Mouse (Mus musculus): Measurements from ENCODE around the gene Klrc1. TPM values are rescaled to one million over a fixed set of nuclear protein-coding genes. Genes with fewer than 3 reads are reported as not detected.
"Not testable (repeated sequence)": the region's sequence is repeated elsewhere in the genome, so short reads cannot be mapped to it uniquely, and the experiment has no call there.

Klrc1 gene
- not detected in 2 replicates for total RNA-seq (2014; rRNA removed; ENCODE audit: low replicate concordance)
- polyA plus RNA-seq (2015; fragmentation: Nextera tagmentation; extraction: Ambion mirVana) = not detected in 2 replicates

DNA sequence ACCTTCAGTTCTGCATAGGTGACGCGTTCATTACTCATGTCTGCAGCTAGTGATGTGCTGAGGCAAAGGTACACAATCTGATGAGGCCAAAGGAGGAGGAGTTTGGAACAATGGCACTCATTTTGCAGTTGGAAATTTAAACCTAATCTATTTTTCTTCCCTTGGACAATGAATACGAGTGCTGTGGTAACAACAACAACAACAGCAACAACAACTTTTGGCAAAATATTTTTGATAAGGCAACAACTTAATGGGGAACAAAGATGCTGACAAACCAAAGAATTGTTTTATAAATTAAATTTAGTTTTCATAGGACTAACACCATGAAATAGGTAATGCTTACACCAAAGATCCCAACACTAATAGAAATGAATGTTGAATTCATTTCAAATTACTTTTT lies at the start of gene Klrc1:
Klrc1 (minus strand) TSS at position 101 of the 400 bp plus-strand sequence.
- Histone ChIP-seq H3K36me3 (replicated peaks; ENCODE audit: control insufficient read depth, insufficient read depth, low read length) (no peaks in the 10 kb centered on the region), H3K27me3 (ENCODE audit: control insufficient read depth, insufficient read depth, low read length) (no peaks in the 10 kb centered on the region), H3K9me3 (replicated peaks; ENCODE audit: control insufficient read depth, low read length) (no peaks in the 10 kb centered on the region), H3K27ac (ENCODE audit: low read depth) (no peak within 1 kb of the TSS), H3K4me1 (ENCODE audit: control insufficient read depth, insufficient read depth) (no peaks in the 10 kb centered on the region), H3K4me3 (ENCODE audit: low read depth, low read length) (no peak within 1 kb of the TSS), H3K4me2 (ENCODE audit: low read depth, low read length) (no peak within 1 kb of the TSS), H3K9ac (replicated peaks; ENCODE audit: low read depth, low read length) (no peak within 1 kb of the TSS)
- ATAC-seq (ENCODE audit: insufficient read depth, low read depth) = no peak
- no peak for DNase-seq (ENCODE audit: low spot score)
- WGBS = 58% methylated on average over 3 of the region's 3 CpGs
- TF ChIP-seq EP300 (IDR thresholded peaks at IDR 0.05; ENCODE audit: low read depth) (no peak), CTCF (IDR thresholded peaks at IDR 0.05; ENCODE audit: low read depth) (no peak)

DNA sequence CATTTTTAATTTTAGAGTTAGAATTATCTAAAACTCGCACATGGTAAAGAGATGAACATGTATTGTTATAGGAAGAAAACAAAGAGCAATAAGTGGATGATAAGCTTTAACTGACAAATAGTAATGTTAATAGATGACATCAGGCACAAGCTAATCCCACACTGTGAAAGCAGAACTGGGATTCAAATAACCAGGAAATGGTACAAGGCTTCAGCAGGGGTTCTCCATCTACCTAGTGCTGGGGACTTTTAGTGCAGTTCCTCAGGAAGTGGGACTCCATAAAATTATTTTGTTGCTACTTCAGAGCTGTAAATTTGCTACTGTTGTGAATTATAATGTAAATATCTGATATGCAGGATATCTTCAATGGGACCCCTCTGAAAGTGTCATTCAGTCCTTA lies 48.5 kb upstream of the Klrc1 start:
- DNase-seq (ENCODE audit: low spot score) (no peak), ATAC-seq (ENCODE audit: insufficient read depth, low read depth) (no peak)
- TF ChIP-seq CTCF (IDR thresholded peaks at IDR 0.05; ENCODE audit: low read depth) (no peak), EP300 (IDR thresholded peaks at IDR 0.05; ENCODE audit: low read depth) (no peak)
- H3K4me2 ChIP-seq (ENCODE audit: low read depth, low read length) = no peak overlapping the region
- no peaks in the 10 kb centered on the region for H3K27me3 ChIP-seq (ENCODE audit: control insufficient read depth, insufficient read depth, low read length)
- H3K9me3 ChIP-seq (replicated peaks; ENCODE audit: control insufficient read depth, low read length) = no peaks in the 10 kb centered on the region
- no peak overlapping the region for H3K4me3 ChIP-seq (ENCODE audit: low read depth, low read length)
- H3K27ac ChIP-seq (ENCODE audit: low read depth) = no peak overlapping the region
- H3K36me3 ChIP-seq (replicated peaks; ENCODE audit: control insufficient read depth, insufficient read depth, low read length) = no peaks in the 10 kb centered on the region
- no peak overlapping the region for H3K9ac ChIP-seq (replicated peaks; ENCODE audit: low read depth, low read length)
- 69% methylated on average over 1 of the region's 1 CpGs for WGBS
- no peaks in the 10 kb centered on the region for H3K4me1 ChIP-seq (ENCODE audit: control insufficient read depth, insufficient read depth)

DNA sequence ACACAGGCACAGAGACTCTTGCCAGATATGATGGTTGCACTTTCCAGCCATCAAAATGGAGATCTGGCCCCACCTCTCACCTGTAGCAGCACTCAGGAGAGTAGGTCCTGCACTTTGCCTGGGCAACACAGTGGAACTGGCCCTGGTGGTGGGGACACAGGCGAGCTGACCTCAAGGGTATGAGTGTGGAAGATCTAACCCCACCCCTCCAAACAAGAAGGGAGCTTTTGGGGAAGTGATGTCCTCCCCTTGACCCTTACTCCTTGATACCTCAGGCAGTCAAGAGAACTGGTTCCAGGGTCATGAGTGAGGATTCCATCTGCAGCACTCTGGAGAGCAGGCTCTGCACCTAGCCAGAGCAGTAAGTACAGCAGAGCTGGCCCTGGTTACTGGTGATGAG lies 42.6 kb upstream of the Klrc1 start:
- Histone ChIP-seq H3K36me3 (replicated peaks; ENCODE audit: control insufficient read depth, insufficient read depth, low read length) (no peaks in the 10 kb centered on the region), H3K4me1 (ENCODE audit: control insufficient read depth, insufficient read depth) (no peaks in the 10 kb centered on the region), H3K27me3 (ENCODE audit: control insufficient read depth, insufficient read depth, low read length) (no peaks in the 10 kb centered on the region), H3K9ac (replicated peaks; ENCODE audit: low read depth, low read length) (no peak overlapping the region), H3K4me3 (ENCODE audit: low read depth, low read length) (no peak overlapping the region), H3K4me2 (ENCODE audit: low read depth, low read length) (no peak overlapping the region), H3K9me3 (replicated peaks; ENCODE audit: control insufficient read depth, low read length) (no peaks in the 10 kb centered on the region), H3K27ac (ENCODE audit: low read depth) (no peak overlapping the region)
- DNase-seq (ENCODE audit: low spot score) (no peak), ATAC-seq (ENCODE audit: insufficient read depth, low read depth) (no peak)
- 41% methylated on average over 1 of the region's 1 CpGs for WGBS
- no peak for TF ChIP-seq EP300 (IDR thresholded peaks at IDR 0.05; ENCODE audit: low read depth)

DNA sequence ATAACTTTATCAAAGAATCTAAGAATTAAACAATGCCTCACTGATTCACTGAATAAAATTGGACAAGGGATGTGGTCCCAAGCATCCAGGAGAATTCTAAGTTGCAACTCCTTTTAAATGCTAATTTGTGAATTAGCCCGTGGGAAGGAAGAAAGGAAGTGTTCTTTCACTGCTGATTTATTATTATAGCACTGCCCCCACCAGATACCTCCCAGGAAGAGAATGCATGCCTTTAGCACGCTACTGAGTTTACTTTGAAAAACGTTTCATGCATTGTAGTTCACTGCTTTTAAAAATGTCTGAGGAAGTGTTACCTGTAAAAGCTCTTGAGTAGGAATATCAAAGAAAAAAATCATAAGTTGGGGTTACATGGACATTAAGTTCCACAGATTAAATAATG lies 41.7 kb upstream of the Klrc1 start:
- no peaks in the 10 kb centered on the region for H3K4me1 ChIP-seq (ENCODE audit: control insufficient read depth, insufficient read depth)
- no peak overlapping the region for H3K9ac ChIP-seq (replicated peaks; ENCODE audit: low read depth, low read length)
- H3K36me3 ChIP-seq (replicated peaks; ENCODE audit: control insufficient read depth, insufficient read depth, low read length) = no peaks in the 10 kb centered on the region
- no peak overlapping the region for H3K4me3 ChIP-seq (ENCODE audit: low read depth, low read length)
- H3K4me2 ChIP-seq (ENCODE audit: low read depth, low read length) = no peak overlapping the region
- no peak for TF ChIP-seq CTCF (IDR thresholded peaks at IDR 0.05; ENCODE audit: low read depth)
- no peak overlapping the region for H3K27ac ChIP-seq (ENCODE audit: low read depth)
- no peaks in the 10 kb centered on the region for H3K27me3 ChIP-seq (ENCODE audit: control insufficient read depth, insufficient read depth, low read length)
- no peaks in the 10 kb centered on the region for H3K9me3 ChIP-seq (replicated peaks; ENCODE audit: control insufficient read depth, low read length)
- WGBS = 26% methylated on average over 3 of the region's 3 CpGs
- DNase-seq (ENCODE audit: low spot score) (no peak), ATAC-seq (ENCODE audit: insufficient read depth, low read depth) (no peak)

DNA sequence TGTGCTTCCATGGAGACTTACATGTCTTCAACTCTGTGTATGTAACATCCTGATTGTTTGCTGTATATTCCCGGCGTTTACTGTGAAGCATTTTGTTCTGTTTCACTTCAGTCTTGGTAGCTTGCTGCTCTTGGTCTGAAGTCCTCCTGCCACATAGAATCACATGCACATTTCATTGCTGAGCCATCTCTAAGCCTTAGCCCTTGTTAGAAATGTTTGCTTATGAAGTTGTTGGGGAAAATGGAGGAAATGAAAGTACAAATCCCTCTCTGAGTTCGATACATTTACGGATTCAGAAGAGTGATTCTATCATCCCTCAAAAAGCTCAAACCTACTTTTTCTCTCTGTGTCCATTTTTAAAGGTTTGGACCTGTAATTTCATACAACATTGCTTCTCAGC lies 38.3 kb upstream of the Klrc1 start, which contains the start of gene Klri1:
Klri1 (minus strand) TSS at position 101 of the 400 bp plus-strand sequence.
- H3K27ac ChIP-seq (ENCODE audit: low read depth) = no peak within 1 kb of the TSS
- H3K36me3 ChIP-seq (replicated peaks; ENCODE audit: control insufficient read depth, insufficient read depth, low read length) = no peaks in the 10 kb centered on the region
- H3K27me3 ChIP-seq (ENCODE audit: control insufficient read depth, insufficient read depth, low read length) = no peaks in the 10 kb centered on the region
- H3K9ac ChIP-seq (replicated peaks; ENCODE audit: low read depth, low read length) = no peak within 1 kb of the TSS
- no peak within 1 kb of the TSS for H3K4me3 ChIP-seq (ENCODE audit: low read depth, low read length)
- no peak for ATAC-seq (ENCODE audit: insufficient read depth, low read depth)
- no peaks in the 10 kb centered on the region for H3K9me3 ChIP-seq (replicated peaks; ENCODE audit: control insufficient read depth, low read length)
- no peak within 1 kb of the TSS for H3K4me2 ChIP-seq (ENCODE audit: low read depth, low read length)
- no peaks in the 10 kb centered on the region for H3K4me1 ChIP-seq (ENCODE audit: control insufficient read depth, insufficient read depth)
- 74% methylated on average over 4 of the region's 4 CpGs for WGBS
- no peak for DNase-seq (ENCODE audit: low spot score)
- TF ChIP-seq CTCF (IDR thresholded peaks at IDR 0.05; ENCODE audit: low read depth) = no peak
- TF ChIP-seq EP300 (IDR thresholded peaks at IDR 0.05; ENCODE audit: low read depth) = no peak

DNA sequence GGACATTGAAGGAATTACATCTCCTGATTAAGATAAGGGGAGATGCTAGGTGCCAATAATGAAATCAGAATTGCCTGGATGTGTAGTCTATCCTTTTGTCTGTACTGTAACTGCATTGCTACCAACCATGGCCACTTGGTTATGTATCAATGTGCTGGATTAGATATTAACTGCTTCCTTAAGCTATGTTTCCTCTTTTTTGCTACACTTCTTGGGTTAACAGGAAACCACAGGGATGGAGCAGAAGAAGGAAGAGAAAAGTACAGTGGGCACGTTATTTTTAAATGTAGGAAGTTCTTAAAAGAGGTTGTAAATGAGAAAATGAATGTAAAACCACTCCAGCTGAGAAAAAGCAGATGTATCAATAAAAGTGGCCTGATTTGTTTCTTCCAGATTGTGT lies 34.8 kb upstream of the Klrc1 start:
- WGBS = 23% methylated on average over 1 of the region's 1 CpGs
- H3K27ac ChIP-seq (ENCODE audit: low read depth) = no peak overlapping the region
- H3K27me3 ChIP-seq (ENCODE audit: control insufficient read depth, insufficient read depth, low read length) = no peaks in the 10 kb centered on the region
- no peaks in the 10 kb centered on the region for H3K4me1 ChIP-seq (ENCODE audit: control insufficient read depth, insufficient read depth)
- H3K4me3 ChIP-seq (ENCODE audit: low read depth, low read length) = no peak overlapping the region
- TF ChIP-seq CTCF (IDR thresholded peaks at IDR 0.05; ENCODE audit: low read depth) (no peak), EP300 (IDR thresholded peaks at IDR 0.05; ENCODE audit: low read depth) (no peak)
- no peak for DNase-seq (ENCODE audit: low spot score)
- no peak overlapping the region for H3K4me2 ChIP-seq (ENCODE audit: low read depth, low read length)
- H3K9ac ChIP-seq (replicated peaks; ENCODE audit: low read depth, low read length) = no peak overlapping the region
- ATAC-seq (ENCODE audit: insufficient read depth, low read depth) = no peak
- H3K36me3 ChIP-seq (replicated peaks; ENCODE audit: control insufficient read depth, insufficient read depth, low read length) = no peaks in the 10 kb centered on the region
- H3K9me3 ChIP-seq (replicated peaks; ENCODE audit: control insufficient read depth, low read length) = no peaks in the 10 kb centered on the region

DNA sequence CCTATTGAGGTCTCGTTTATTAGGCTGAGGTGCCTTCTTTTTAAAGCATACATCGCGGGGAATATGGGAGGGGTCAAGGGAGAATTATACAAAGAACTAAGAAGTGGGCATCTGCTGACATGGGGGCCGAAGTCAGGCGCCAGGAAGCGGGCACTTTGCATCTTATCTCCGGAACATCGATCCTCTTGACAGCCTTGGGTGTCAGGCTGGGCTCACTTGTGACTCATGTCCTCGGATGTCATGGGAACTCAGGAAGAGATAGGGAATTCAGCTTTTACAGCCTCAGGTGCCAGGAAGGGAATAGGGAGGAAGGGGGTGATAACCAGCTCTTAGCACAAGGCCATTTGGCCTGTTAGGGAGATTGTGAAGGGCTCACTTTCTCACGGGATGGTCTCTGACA lies 12.7 kb upstream of the Klrc1 start:
- not testable (repeated sequence) for H3K27ac ChIP-seq (ENCODE audit: low read depth); H3K4me2 ChIP-seq (ENCODE audit: low read depth, low read length); H3K9ac ChIP-seq (replicated peaks; ENCODE audit: low read depth, low read length); H3K9me3 ChIP-seq (replicated peaks; ENCODE audit: control insufficient read depth, low read length); H3K27me3 ChIP-seq (ENCODE audit: control insufficient read depth, insufficient read depth, low read length); H3K36me3 ChIP-seq (replicated peaks; ENCODE audit: control insufficient read depth, insufficient read depth, low read length); H3K4me1 ChIP-seq (ENCODE audit: control insufficient read depth, insufficient read depth); H3K4me3 ChIP-seq (ENCODE audit: low read depth, low read length); ATAC-seq (ENCODE audit: insufficient read depth, low read depth); DNase-seq (ENCODE audit: low spot score)
- 44% methylated on average over 10 of the region's 10 CpGs for WGBS

Data from heart, postnatal 0 days (tissue).